Mouse (Mus musculus): ENCODE data around the gene B130006D01Rik.
"Not testable (repeated sequence)": the region's sequence is repeated elsewhere in the genome, so short reads cannot be mapped to it uniquely, and the experiment has no call there.

The B130006D01Rik gene

DNA sequence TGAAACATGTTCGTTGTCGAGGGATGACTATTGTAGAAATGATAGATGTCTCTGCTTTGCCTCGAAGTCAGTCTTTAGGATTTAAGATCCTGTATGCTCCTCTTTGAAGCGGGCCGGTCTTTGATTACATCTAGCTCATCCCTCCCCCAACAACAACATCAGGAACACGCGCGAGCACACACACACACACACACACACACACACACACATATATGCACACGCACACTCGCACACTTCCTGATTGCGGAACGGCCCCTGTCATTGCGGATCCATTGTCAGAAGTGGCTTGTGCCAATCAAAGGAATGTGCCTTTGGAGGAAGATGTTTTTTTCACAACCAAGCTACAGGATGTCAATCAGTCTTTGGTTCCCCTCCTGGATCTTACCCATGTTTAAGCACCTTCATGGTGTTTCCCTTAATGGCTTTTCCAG is 9.6 kb upstream of the B130006D01Rik start:
- DNase-seq (ENCODE audit: low spot score) = no peak

DNA sequence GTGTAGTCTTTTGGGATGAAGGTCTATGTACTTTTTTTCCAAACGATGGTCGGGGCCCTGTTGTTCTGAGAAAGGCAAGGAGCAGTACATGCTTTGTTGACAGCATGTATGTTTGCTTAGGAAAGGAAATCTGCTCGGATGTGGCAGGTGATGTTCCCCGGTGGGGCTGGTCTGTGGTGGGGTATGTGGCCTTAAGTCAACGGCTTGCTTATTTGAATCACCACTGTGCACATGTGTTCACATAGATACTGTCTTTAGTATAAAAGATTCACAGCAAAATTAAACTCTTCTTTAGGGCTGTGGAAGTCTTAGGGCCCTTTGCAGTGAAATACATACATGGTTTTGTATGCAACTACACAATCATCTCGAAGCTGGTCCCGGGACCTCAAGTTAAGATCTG is 9.0 kb upstream of the B130006D01Rik start:
- no peak for DNase-seq (ENCODE audit: low spot score)

DNA sequence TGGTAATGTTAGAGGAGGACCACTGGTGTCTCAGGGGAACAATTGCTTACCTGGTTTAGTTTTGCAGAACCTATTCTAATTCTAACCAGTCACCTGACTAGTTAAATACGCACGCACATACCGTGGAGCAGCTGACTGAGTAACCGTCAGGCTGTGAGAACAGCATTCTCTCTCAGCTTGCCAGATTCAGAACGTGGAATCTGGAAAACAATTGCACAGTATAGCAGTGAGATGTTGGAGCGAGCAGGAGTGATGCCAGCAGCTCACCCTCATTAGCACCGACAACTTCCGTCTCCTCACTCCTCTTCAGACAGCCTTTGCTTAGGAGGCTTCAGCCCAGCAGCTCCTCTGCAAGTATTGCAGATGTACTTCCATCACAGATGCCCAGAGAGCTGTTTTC is 7.3 kb upstream of the B130006D01Rik start:
- no peak for DNase-seq (ENCODE audit: low spot score)

DNA sequence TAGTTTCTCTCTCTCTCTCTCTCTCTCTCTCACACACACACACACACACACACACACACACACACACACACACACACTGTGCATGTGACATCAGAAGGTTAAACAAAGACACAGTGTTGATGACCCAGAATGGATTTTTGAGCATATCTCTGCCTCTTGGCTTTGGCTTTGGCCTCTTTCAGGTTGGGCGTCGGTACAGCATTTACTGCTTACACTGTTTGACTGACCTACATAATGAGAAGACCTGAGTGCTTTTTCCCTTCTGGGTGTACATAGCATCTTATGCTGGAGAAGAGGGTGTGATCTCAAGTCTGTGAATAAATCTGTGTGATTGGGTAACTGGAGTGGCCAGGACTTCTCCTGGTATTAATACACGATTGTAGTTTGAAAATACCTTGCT is 4.0 kb upstream of the B130006D01Rik start:
- DNase-seq (ENCODE audit: low spot score) = no peak

DNA sequence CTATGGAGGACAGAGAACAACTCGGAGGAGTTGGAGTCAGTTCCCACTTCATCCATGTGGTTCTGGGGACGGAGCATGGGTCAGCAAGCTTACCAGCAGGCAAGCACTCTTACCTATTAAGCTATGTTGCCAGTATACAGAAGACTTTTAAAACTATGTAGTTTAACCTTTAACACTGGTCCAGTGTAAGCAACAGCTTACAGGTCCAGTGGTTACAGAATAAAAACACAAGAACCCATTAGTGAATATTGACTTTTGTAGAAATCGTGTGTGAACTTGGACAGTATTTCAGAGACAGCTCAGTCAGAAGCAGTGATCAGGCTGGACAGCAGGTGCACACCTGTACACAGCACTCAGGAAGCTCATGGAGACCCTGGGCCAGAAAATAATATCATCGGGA is 1.1 kb downstream of the B130006D01Rik start:
- DNase-seq (ENCODE audit: low spot score) = no peak

DNA sequence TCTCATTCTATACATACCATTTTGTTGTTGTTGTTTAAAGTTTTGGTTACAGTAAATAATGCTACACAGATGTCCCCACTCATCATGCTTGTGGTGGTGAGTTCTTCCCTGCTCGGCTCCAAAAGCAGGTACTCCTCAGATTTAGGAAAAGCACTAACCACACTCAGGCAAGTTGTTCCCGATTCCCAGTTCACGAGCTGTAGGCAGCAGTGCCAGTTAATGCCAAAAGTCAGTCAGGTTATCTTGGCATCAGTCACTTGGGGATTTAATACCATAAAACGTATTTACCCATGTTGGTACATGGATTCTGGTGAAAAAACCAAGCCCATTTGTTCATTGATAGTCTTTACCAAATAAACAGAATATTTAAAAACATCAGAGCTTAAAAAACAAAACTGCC is 2.8 kb downstream of the B130006D01Rik start:
- DNase-seq (ENCODE audit: low spot score) = no peak

DNA sequence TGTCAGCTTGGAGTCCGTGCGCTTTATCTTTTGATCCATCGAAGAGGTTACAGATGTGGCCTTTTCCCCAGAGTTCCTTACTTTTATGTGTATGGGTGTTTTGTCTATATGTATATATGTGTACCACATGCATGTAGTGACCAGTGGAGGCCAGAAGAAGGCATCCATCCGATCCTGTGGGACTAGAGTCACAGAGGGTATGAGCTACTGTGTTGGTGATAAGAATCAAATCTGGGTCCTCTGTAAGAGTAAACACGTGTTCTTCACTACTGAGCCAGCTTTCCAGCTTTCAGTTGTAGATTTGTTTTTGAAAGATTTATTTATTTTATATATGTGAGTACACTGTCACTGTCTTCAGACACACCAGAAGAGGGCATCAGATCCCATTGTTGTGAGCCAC is 4.6 kb downstream of the B130006D01Rik start:
- no peak for DNase-seq (ENCODE audit: low spot score)

DNA sequence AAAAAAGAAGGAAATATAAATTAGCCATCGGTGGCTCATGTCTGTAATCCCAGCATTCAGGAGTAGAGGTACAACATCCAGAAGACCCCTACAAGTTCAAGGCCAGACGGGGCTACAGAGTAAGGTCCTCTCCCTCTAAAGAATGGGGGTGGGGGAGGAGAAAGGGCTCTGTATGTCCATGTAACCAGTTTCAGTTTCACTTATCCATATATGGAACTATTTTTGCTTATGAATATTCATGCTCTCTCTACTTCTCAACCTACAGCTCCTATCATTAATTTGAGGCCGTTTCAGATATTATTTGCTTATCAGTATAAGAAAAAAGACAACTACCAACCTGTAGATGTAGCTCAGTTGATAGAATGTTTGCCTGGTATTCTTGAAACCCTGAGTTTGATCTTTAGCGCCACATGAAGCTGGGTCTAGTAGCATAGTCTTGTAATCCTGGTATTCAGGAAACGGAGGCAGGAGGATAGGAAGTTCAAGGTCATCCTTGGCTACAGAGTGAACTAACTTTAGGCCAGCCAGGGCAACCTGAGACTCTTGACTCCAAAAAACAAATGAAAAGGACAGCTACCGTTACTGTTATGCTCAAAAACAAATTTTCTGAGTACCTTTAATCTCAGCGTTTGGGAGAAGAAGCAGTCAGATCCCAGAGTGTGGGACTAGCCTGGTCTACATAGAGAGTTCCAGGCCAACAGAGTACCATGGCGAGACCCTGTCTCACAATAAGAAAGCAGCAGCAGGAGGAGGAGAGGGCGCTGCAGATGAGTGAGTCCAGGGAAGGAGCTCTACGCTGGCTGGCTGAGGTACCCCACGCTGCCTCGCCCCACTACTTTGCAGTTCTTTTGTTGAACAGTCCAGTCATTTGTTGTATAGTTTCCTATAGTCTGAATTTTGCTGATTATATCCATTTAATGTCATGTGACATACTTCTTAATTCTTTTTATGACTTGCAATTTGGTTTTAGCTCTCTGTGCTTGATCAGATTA is 5.8 kb downstream of the B130006D01Rik start:
- no peak for DNase-seq (ENCODE audit: low spot score)

DNA sequence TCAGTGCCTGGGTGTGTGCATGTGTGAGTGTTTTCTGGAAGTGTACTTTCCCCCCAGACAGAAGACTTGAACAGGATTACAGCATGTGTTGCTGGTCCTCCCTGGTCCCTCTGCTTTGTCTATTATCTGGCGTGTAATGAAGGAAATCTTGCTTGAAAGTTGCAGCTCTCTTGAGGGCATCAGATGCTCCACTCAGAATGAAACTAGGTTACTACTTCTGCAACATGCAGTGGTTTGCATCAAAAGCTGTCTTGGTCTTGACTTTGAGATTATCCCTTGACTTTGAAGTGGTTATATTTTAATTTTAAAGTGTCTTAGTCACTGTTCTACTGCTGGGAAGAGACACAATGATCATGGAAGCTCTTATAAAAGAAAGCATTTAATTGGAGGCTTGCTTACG is 11.1 kb downstream of the B130006D01Rik start:
- DNase-seq (ENCODE audit: low spot score) = no peak

DNA sequence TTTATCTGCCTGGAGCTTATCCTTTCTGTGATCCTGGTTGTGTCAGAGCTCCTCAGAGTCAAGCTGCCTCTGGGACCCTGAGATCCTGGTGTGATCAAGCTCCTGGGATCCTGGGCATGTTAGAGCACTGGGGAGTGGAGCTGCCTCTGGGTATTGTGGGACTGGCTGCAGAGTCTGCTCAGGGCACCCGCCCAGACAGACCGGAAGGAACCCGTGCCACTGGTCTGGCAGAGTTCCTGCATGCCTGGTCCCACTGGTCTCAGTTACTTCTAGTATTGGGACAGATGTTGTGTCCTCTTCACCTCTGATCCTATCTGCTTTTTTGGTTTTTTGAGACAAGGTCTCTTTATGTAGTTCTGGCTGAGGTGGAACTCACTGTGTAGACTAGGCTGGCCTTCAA is 14.4 kb downstream of the B130006D01Rik start:
- no peak for DNase-seq (ENCODE audit: low spot score)

DNA sequence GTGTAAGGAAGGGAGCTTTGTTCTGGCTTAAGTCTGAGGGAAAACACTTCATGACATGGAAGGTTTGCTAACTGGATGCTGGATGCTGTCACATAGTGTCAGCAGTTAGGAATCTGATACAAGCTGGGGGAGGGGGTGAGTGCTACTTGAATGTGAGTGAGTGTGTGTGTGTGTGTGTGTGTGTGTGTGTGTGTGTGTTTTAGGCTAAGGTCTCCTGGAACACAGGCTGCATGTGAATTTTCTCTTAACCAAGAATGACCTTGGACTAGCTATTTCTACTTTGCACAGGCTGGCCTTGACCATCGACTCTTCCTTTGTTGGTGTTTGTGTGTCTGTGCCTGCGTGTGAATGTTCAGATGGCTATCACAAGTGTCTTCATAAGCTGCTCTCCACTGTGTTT is 21.1 kb downstream of the B130006D01Rik start:
- DNase-seq (ENCODE audit: low spot score) = no peak

DNA sequence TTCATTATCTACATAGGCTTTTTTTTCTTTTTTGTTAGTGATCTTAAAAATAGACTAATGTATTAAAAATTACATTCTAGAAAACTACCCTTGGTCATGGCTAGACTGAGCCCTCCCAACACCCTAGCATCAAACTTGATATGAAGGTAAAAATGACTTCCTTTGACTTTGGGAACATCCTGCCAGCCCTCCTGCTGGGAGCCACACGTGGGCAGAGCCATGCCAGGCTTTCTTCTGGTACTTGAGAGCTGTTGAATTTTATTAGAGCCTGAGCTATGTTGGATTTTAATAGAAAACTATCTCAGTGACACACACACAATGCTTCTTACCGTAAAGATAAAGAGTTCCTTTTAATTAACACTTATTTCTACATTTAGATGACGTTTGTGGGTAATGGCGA is 23.4 kb downstream of the B130006D01Rik start:
- no peak for DNase-seq (ENCODE audit: low spot score)

DNA sequence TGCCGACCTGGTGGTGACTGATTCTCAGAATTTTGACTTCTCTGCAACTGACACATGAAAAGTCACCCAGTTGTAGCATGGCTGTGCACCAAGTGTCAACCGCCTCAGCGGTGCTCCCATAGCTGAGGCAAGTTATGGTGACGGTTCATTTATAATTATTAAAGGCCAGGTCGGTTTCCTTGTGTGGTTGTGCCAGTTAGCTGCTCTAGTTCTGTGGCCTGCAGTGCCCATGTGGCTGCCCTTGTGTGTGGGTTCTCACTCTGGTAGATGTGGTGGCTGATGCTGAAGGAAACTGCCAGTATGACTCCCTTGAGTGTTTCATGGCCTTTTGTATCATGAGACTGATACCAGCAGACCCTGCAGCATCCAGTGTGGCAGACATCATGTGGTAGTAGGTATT is 24.9 kb downstream of the B130006D01Rik start:
- no peak for DNase-seq (ENCODE audit: low spot score)

DNA sequence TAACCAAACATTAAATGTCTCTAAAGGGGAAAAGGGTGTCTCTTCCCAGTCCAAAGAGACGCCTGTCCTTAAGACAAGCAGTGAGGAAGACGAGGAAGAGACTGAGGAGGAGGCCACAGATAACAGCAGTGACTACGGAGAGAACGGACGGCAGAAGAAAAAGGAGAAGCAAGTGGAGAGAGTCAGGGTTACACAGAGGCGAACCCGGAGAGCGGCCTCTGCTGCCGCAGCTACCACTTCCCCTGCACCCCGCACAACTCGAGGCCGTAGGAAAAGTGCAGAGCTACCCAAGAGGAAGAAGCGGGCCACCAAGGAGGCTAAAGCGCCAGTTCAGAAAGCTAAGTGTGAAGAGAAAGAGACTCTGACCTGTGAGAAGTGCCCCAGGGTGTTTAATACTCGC is 26.2 kb downstream of the B130006D01Rik start:
- no peak for DNase-seq (ENCODE audit: low spot score)

DNA sequence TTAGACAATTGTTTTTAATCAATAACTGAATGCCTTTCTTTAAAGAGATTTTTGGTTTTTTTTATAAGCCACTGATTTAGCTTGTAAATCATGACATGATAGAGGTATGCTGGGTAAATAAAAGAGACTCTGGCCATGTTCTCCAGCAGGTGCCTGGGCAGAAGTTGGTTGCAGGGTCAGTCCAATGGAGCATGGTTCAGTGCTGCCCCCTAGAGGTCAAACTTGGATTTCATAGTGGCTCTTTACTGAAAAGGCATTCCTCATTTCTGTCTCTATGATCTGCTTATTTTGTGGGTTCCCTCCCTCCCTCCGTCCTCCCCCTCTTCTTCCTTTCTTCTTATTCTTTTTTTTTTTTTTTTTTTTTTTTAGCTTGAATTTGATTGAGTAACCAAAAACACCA is 27.6 kb downstream of the B130006D01Rik start:
- peak; percentile 85 for DNase-seq (ENCODE audit: low spot score)

DNA sequence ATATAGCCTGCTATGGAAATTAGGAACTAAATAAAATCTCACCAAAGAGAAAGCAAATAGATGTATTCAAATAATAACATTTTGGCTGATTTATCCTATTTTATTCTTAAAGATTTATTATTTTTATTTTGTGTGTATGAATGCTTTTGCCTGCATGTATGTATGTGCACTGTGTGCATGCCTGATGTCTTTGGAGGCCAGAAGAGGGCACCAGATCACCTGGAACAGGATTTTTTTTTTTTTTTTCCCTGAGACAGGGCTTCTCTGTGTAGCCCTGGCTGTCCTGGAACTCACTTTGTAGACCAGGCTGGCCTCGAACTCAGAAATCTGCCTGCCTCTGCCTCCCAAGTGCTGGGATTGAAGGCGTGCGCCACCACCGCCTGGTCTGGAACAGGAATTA is 31.8 kb downstream of the B130006D01Rik start:
- not testable (repeated sequence) for DNase-seq (ENCODE audit: low spot score)

DNA sequence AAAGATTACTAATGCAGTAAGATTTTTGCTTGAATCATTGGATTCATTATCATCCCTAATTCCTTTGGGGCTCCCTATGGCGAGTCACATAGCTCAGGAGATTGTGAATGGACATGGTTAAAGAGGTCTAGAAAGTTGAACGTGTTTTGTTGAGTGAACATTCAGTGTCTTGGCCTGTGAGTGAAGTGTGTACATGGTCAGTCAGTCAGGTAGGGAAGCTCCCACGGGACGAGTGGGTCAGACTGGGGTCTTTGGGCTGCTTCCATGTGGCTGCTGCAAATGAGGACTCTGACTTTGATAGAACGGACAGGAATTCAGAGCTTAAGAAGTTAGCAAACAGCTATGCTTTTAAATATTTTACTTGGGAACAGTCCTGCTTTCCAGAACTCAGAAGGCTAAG is 37.1 kb downstream of the B130006D01Rik start:
- DNase-seq (ENCODE audit: low spot score) = no peak

DNA sequence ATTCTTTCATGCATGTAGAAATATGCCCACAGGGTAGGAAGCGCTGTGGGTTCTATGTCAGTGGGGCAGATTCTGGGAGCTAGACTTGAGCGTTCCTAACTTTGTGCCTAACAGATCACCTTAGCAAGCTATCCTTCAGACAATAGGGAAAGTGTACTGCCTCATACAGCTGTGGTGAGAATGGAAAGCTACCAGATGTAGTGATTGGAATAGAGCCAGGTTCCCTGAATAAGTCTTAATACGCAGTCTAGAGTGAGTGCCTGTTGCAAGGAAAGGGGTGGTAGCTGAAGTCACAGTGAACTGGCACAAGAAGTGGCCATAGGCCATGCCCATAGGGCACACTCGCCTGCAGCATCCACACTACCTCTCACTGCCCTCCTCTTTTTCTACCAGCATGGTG is 39.6 kb downstream of the B130006D01Rik start:
- DNase-seq (ENCODE audit: low spot score) = no peak

DNA sequence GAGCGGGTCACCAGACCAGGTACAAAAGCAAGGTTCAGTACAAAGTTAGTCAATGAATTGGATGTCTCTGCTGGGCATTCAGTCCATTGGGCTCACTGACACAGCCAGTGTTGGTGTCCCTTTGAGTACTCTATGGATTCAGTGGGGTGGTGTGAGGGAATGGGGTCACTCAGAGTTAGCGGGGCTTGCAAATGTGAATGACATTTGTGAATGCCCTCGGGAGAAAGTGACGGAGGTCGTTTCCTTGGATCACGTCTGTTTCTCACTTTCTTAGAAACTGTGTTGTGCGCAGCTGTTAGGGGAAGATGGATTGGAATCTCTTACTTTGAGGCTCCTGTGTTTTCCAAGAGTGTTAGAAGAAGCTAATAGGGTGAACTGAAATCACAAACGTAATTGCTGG is 41.4 kb downstream of the B130006D01Rik start:
- DNase-seq (ENCODE audit: low spot score) = no peak

DNA sequence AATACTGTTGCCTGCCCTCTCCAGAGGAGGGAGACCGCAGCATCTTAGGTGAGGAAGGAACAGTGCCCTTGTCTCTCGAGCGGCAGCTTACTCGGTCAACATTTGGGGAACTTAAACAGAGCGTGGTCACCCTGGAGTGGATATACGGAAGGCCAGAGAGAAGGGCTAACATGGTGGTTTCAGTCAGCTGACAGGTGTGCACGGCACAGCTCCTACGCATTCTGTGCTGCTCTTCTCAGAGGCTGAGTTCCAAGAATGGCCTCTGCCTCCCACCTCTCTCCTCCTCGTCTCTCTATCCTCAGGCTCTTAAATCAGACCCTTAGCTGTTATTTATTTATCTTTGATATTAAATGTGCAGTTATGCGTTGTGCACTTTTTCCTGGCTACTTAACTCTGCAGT is 41.9 kb downstream of the B130006D01Rik start:
- no peak for DNase-seq (ENCODE audit: low spot score)

DNA sequence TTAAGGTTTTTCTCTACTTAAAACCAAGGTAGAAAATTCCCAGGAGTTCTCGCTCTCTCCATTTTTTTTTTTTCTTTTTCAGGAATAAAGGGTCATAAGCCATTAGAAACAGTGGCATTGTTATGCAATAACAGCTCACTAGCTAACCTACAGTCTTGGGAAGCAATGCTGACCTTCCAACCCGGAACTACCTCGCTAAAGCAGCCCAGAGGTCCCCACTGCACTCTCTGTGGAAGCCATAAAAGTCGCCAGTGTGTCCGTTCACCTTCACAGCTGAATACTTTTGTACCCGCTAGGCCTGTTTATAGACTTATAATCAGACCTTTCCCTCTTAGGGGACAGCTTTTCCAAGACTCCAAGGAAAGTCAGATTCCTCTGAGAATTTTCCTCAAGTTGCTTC is 44.9 kb downstream of the B130006D01Rik start:
- peak; percentile 18 for DNase-seq (ENCODE audit: low spot score)

DNA sequence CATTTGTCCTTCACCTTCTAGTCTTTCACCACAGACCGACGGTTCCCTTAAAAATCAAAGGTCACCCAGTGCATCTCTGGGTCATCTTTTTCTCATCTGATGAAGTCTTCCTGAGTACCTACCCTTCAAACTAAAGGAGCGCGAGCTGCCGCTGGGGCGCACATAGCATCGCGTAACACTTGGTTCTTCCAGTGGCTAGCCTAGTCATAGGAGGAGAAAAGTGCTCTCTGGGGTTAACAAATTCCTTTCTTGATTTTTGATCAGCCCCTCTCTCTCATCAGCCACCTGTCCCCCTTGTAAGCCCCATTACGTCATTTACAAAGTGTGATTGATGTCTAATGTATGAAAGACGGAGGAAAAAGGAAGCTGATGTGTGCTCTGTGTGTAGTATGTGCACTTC is 45.8 kb downstream of the B130006D01Rik start:
- DNase-seq (ENCODE audit: low spot score) = no peak

DNA sequence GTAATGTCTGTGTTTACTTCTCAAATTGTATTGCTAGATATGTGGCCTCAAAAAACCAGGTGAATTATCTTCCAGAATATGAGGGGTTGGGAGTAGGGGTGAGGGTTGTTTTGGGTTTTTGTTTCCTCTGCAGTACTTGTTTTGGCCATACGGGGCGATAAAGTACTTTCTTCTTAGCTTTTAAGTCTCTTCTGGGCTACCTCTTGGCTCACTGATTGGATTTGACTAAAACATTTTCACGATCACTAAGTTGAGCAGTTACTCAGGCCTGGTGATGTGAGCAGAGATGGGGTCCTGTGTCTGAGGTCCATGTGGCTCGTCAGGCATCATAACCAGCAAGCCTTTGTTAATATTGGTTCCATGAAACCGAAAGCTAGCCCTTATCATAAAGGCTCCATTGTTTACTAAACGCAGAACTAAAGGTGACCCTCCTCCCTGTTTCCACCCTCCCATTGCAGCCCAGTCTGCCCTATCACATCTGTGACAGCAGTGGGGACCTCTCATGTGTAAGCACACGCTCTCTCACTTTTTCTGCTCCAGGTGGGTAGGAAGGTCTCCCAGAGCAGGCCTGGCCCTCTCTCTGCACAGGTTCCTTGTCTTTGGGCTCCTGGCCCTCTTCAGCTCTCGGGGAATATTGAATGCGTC is 47.5 kb downstream of the B130006D01Rik start:
- peak; percentile 51 for DNase-seq (ENCODE audit: low spot score)

All from adipocyte (in vitro differentiated cells).